Mouse (Mus musculus) heart, embryonic 14.5 days (tissue): ENCODE data around the gene Hist1h1a. TPM values are rescaled to one million over a fixed set of nuclear protein-coding genes. Genes with fewer than 3 reads are reported as not detected.
"Not testable (repeated sequence)": the region's sequence is repeated elsewhere in the genome, so short reads cannot be mapped to it uniquely, and the experiment has no call there.

Source experiments
- ATAC-seq: fragments of 200-750 bp; cut with Nextera tagmentation; 2 replicates; pipeline ENCODE4 v1.8.0; 2017; ENCODE audit warnings: low read depth, moderate TSS enrichment; ENCODE audit not compliant: insufficient number of reproducible peaks, insufficient read depth, low FRiP score
- H3K27ac ChIP-seq, 2 experiments: fragments of 200-500 bp in 1 of 2; fragments of 300-500 bp in 1 of 2; sonication (generic) in 1 of 2; replicated peaks in 1 of 2; 2 replicates each; pipeline ENCODE4 v1.5.1; 2012 to 2014; ENCODE audit warnings: low read depth in 2 of 2, low read length in 2 of 2, control low read depth in 1 of 2, mild to moderate bottlenecking in 1 of 2, mixed read lengths in 1 of 2; ENCODE audit not compliant: control insufficient read depth in 1 of 2, insufficient read depth in 1 of 2
- H3K27me3 ChIP-seq: fragments of 300-500 bp; sonication (generic); 2 replicates; pipeline ENCODE4 v1.6.1; 2014; ENCODE audit warnings: mild to moderate bottlenecking, low read length, control low read depth; ENCODE audit not compliant: control insufficient read depth, insufficient read depth
- H3K36me3 ChIP-seq: fragments of 300-500 bp; sonication (generic); 2 replicates; pipeline ENCODE4 v1.6.1; 2014; ENCODE audit warnings: mild to moderate bottlenecking, control low read depth, low read length, mixed read lengths; ENCODE audit not compliant: control insufficient read depth, insufficient read depth
- H3K4me1 ChIP-seq, 2 experiments: fragments of 200-500 bp in 1 of 2; fragments of 300-500 bp in 1 of 2; sonication (generic) in 1 of 2; 2 replicates each; pipeline ENCODE4 v1.6.1; 2012 to 2014; ENCODE audit warnings: low read length in 2 of 2, control low read depth in 1 of 2, mixed read lengths in 1 of 2; ENCODE audit not compliant: control insufficient read depth in 2 of 2, insufficient read depth in 2 of 2
- H3K4me2 ChIP-seq: fragments of 300-500 bp; sonication (generic); 2 replicates; pipeline ENCODE4 v1.6.1; 2014; ENCODE audit warnings: mild to moderate bottlenecking, low read length
- H3K4me3 ChIP-seq, 2 experiments: fragments of 200-500 bp in 1 of 2; fragments of 300-500 bp in 1 of 2; sonication (generic) in 1 of 2; 2 replicates each; pipeline ENCODE4 v1.5.1; 2012 to 2014; ENCODE audit warnings: low read length in 2 of 2, mild to moderate bottlenecking in 2 of 2, control low read depth in 1 of 2, low read depth in 1 of 2, moderate library complexity in 1 of 2; ENCODE audit not compliant: control insufficient read depth in 1 of 2, insufficient read depth in 1 of 2
- H3K9ac ChIP-seq: fragments of 300-500 bp; sonication (generic); 2 replicates; pipeline ENCODE4 v1.6.1; 2014; ENCODE audit warnings: mild to moderate bottlenecking, low read length
- H3K9me3 ChIP-seq: fragments of 300-500 bp; sonication (generic); 2 replicates; pipeline ENCODE4 v1.6.1; 2016; ENCODE audit warnings: low read length, control low read depth; ENCODE audit not compliant: control insufficient read depth
- WGBS: fragments of 180-500 bp; shearing (Covaris S2); extraction: QIAGEN DNeasy Blood & Tissue Kit; methylation state at CpG from one replicate; pipeline ENCODE4 v1.1.7; 2014; 5-methylcytosine and 5-hydroxymethylcytosine counted together
- polyA plus RNA-seq: library from polyadenylated mRNA; unstranded; fragments of >200 nt; fragmentation: Nextera tagmentation; extraction: Ambion mirVana; gene quantifications from 2 replicates; pipeline ENCODE4 v1.2.1, GENCODE M21; 2014

The Hist1h1a gene
- polyA plus RNA-seq, 1 experiment from 2014 or later: 2.7 TPM

DNA sequence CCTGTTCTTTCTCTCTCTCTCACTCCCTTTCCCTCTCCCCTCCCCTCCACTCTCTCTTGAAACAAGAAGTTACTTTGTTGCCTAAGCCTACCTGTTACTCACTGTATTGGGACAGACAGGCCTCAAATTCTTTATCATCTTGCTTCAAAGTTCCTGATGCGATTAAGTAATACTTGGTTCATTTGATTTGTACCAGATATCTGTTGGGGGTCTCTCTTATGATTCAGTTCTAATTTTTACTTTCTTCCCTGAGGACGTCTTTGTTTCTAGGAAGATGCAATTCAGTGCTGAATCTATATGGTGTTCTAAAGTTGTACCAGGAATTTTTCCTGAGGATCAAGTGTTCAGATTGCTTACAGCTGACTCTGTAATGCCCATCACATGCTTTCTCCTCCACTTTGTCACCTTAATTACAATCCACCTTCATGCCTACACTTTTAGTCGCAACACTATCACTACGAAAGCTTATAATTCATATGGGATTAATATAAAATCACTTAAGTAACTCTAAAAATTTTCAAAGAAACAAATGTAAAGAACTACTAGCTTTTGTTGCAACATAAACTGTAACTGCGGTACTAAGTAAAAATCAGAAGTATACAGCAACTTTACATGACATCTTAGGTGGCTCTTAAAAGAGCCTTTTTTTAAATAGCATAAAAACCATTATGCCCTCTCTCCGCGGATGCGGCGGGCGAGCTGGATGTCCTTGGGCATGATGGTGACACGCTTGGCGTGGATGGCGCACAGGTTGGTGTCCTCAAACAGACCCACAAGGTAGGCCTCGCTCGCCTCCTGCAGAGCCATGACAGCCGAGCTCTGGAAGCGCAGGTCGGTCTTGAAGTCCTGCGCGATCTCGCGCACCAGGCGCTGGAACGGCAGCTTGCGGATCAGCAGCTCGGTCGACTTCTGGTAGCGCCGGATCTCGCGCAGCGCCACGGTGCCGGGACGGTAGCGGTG is 18.8 kb upstream of the Hist1h1a start:
- peak overlapping the region; percentile 74 for H3K9ac ChIP-seq
- no peaks in the 10 kb centered on the region for H3K27me3 ChIP-seq
- no peaks in the 10 kb centered on the region for H3K36me3 ChIP-seq
- peak overlapping the region; percentile 38 to 51 for H3K4me3 ChIP-seq
- WGBS: 2% methylated on average over 13 of the region's 36 CpGs
- ATAC-seq: no peak
- peak overlapping the region; percentile 77 for H3K4me2 ChIP-seq
- H3K4me1 ChIP-seq: peaks cover 0 to 32% of the 10 kb centered on the region in 2 experiments; a peak in 2 of 4 replicates
- peak overlapping the region; percentile 70 to 99 for H3K27ac ChIP-seq
- H3K9me3 ChIP-seq: no peaks in the 10 kb centered on the region

GRCm38 (mm10) chr13:23745381-23746161 is 17.9 kb upstream of the Hist1h1a start, which contains the start of gene Hist1h3c:
Hist1h3c (minus strand) TSS chr13:23745602.
- 1% methylated on average over 23 of the region's 28 CpGs for WGBS
- H3K27me3 ChIP-seq: no peaks in the 10 kb centered on the region
- peak within 1 kb of the TSS; percentile 38 to 60 for H3K4me3 ChIP-seq
- H3K9me3 ChIP-seq: no peaks in the 10 kb centered on the region
- no peaks in the 10 kb centered on the region for H3K36me3 ChIP-seq
- ATAC-seq: no peak
- peak within 1 kb of the TSS; percentile 81 for H3K9ac ChIP-seq
- H3K27ac ChIP-seq: peak within 1 kb of the TSS; percentile 99 to 100
- peaks cover 0 to 29% of the 10 kb centered on the region in 2 experiments; a peak in 2 of 4 replicates for H3K4me1 ChIP-seq
- peak within 1 kb of the TSS; percentile 77 for H3K4me2 ChIP-seq

GRCm38 (mm10) chr13:23746201-23747080 is 17.0 kb upstream of the Hist1h1a start, which contains the start of gene Hist1h2bb:
Hist1h2bb (plus strand) TSS chr13:23746734.
- under 1% methylated on average over 39 of the region's 58 CpGs for WGBS

DNA sequence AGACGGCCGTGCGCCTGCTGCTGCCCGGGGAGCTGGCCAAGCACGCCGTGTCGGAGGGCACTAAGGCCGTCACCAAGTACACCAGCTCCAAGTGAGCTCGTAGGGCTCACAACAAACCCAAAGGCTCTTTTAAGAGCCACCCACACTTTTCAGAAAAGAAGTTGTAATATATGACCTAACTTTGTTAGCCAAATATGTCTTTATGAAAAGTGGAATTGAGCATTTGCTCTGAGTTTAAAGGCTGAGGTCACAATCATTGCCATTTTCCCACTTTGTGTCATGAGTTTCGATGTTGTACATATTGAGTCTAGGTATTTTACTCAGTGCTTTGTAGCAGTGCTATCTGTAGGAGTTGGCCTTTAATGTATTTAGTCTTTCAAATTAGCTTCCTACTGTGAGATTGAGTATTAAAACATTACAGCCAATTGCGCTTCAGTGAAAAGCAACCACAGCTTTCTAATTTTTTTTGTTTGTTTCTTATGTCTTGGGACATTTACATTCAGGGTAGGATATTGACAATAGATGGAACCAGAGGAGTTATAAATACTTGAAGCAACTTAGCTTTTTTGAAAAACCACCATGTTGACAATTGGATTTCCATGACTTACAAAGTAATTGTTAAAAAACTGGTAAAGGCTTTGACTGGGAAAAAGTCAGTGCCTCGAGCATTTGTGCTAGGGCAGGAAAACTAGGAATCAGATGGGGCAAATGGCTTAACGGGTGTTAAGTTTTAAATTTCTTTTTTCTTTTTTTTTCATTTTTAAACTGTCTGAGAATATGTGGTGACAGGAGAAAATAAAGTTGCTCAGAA is 16.2 kb upstream of the Hist1h1a start:
- Histone ChIP-seq H3K36me3 (no peaks in the 10 kb centered on the region), H3K4me3 (peak overlapping the region; percentile 32 to 38), H3K9ac (peak overlapping the region; percentile 67), H3K27ac (peak overlapping the region; percentile 92 to 99), H3K4me1 (peaks cover 0 to 24% of the 10 kb centered on the region in 2 experiments; a peak in 2 of 4 replicates), H3K9me3 (no peaks in the 10 kb centered on the region), H3K27me3 (no peaks in the 10 kb centered on the region), H3K4me2 (peak overlapping the region; percentile 77)
- 7% methylated on average over 11 of the region's 13 CpGs for WGBS
- ATAC-seq: no peak

More at GRCm38 (mm10) chr13:23746201-23747080, 17.0 kb upstream of the Hist1h1a start, which contains the start of gene Hist1h2bb:
- Histone ChIP-seq H3K27ac (peak within 1 kb of the TSS; percentile 99 to 100), H3K9ac (peak within 1 kb of the TSS; percentile 81), H3K4me3 (peak within 1 kb of the TSS; percentile 38 to 60), H3K4me2 (peak within 1 kb of the TSS; percentile 77), H3K4me1 (peaks cover 0 to 25% of the 10 kb centered on the region in 2 experiments; a peak in 2 of 4 replicates)
- H3K36me3 ChIP-seq, H3K9me3 ChIP-seq, H3K27me3 ChIP-seq: not testable (repeated sequence)
- peak; percentile 87 for ATAC-seq

DNA sequence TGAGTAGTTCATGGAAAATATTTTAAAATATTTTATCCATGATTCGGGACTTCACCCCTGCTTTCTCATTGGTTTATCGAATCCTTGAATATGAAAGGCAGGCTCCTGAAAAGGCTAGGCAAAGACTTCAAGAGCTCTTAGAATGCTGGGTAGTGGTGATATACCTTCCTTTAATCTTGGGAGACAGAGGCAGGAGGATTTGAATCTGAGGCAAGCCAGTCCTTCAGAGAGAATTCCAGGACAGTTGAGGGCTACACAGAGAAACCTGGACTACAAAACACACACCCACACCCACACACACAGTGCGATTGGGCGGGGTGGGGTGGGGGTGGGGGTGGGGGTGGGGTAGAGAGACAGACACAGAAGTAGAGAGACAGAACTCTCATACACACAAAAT is 15.6 kb upstream of the Hist1h1a start:
- H3K36me3 ChIP-seq: no peaks in the 10 kb centered on the region
- H3K4me2 ChIP-seq: peak overlapping the region; percentile 77
- WGBS: 8% methylated on average over 4 of the region's 4 CpGs
- peaks cover 0 to 27% of the 10 kb centered on the region in 2 experiments; a peak in 2 of 4 replicates for H3K4me1 ChIP-seq
- H3K9me3 ChIP-seq: no peaks in the 10 kb centered on the region
- H3K9ac ChIP-seq: peak overlapping the region; percentile 67
- H3K4me3 ChIP-seq: no peak overlapping the region; a peak in 1 of 4 replicates
- ATAC-seq: no peak
- peak overlapping the region; percentile 49 to 99; a peak in 3 of 4 replicates for H3K27ac ChIP-seq
- H3K27me3 ChIP-seq: no peaks in the 10 kb centered on the region

DNA sequence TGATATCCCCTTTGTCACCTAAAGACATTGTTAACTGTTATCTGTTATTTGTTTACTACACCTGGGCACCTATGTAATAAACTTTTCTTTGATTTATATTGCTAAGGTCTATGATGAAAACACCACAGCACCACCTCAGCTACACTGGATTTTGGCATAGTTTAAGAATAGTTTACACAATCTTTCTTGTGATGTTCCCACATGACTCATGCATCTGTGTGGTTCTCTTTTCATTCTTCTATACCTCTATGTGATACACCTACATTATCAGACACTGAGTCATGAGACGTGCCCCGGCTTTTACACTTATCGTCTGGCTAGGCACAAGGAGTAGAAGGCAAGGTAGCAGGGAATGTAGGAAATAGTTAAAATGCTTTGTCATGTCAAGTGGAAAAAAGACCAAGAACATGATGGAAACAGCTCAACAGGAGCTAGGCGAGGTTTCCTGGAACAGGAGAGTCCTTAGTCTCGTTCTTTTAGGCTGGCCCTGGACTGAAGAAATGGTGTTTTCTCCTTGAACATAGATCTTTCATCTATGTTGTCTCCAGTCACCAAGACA is 13.8 kb upstream of the Hist1h1a start:
- Histone ChIP-seq H3K36me3 (no peaks in the 10 kb centered on the region), H3K4me1 (peaks cover 0 to 21% of the 10 kb centered on the region in 2 experiments; a peak in 2 of 4 replicates), H3K27ac (peak overlapping the region in 1 of 2 experiments; percentile 17; a peak in 1 of 4 replicates), H3K4me2 (no peak overlapping the region), H3K9ac (no peak overlapping the region), H3K9me3 (no peaks in the 10 kb centered on the region), H3K4me3 (no peak overlapping the region), H3K27me3 (no peaks in the 10 kb centered on the region)
- ATAC-seq: no peak
- 88% methylated on average over 5 of the region's 5 CpGs for WGBS
